Mouse (Mus musculus): ENCODE results near the gene Podxl2.

The Podxl2 gene

DNA sequence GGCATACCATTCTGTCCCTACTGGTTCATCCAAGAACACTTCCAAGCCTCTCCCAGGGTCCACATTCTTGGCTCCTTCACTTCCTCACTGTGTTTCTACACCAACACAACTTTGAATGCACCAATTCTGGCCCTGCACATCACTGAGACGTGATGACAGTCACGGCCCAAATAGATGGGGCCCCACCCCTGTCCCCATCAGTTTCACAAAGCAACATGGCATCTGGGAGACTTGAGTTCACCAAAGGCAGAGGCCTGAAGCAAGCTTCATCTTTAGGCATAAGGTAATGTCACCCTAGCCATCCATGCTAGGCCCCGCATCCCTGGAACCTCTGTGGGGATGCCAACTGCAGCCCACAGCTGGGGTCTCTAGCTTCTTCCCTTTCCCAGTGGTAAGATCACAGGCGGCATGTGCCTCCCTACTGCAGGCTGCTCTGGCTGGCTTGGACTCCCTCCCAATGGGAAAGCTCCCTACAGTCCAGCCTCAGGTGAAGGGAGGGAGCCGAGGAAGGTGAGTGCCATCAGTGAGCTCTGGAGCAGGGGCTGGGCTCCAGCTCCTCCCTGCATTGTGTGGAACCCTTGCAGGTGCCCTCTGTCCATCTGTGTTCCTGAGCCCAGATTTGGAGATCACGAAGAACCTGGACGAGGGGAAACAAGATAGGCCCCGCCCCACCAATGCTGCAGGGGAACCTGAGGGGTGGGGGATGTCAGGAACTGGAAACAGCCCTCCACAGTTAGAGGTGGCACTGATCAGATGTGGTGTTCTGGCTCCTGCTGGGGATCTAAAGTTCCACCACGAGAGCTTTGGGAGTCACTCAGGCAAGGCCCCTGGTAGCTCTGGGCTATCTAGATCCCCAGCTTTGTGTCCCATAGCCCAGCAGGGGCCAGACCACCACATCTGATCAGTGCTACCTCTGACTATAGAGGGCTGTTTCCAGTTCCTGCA is 30.8 kb downstream of the Podxl2 start:
- no peak for DNase-seq (ENCODE audit: low spot score)

DNA sequence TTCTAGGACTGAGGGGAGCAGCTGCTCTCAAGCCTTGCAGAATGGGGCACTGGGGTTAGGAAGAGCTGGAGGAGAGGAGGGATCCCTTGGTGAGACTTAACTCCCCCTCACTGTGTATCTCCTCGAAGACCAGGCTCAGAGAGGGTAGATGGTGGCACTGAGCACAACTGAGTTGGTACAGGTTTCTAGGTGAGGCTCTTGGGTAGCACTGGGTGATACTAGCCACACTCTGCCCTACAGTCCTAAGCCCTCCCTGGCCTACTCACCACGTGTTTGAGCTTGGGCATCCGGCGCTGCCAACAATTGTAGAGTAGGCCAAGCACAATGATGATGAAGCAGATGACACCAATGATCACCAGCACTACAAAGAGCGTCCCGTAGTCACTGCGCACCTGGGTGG is 31.6 kb downstream of the Podxl2 start:
- no peak for DNase-seq (ENCODE audit: low spot score)

DNA sequence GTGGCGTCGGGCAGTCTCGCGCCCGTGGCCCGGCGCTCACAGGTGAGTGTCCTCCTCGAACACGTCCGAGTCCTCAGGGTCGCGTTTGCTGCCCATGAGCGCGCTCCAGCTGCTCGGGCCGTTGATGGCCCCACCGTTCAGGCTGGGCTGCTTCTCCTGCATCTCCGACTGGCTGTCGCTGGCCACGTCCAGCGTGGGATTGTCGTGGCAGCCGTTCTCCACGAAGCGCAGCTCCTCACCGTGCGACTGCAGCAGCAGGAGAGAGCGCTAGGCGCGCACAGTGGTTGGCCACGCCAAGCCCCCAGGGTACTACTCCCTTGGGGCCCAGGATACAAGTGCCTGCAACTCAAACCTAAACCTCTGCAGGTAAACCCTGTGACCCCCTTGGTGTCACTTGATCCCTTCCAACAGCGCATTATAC is 32.1 kb downstream of the Podxl2 start:
- DNase-seq (ENCODE audit: low spot score): peak; percentile 29

DNA sequence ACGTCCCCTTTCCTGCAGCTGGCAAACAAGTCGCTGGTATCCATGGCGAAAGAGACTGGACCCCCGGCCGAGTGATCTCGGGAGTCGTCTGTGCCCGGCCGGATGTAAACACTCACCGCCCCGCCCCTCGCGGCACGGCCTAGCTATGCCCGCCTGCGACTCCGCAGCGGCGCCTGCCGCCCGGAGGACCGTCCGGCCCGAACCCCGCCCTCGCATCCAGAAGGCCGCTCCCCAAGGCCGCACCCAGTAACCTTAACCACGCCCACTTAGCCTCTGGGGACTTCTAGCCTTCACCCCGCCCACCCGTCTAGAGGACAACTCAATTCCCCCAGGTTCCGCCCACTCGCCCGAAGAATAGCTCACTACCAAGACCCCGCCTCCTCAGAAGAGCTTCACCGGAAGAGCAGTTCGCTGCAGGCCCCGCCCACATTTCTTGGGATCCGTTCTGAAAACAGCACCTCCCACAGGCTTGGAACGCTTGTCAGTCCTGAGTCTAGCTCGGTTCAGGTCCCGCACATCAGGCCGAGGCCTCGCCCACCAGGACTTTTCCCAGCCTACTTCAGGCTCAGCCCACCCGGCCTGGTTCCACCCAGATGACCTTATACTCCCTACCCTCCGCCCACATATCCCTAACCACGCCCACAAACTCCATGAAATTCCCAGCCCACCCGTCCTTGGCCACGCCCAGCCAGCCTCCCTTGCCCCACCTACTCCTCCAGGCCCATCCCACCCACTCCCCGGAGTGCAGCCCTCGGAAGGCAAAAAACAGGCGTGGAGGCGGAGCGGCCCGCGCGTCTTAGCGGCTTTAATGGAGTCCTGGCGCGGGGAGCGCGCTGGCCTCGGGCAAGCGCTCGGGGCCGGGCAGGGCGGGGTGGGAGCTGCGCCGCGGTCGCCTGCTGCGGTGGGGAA is 32.8 kb downstream of the Podxl2 start, which contains the start of gene Abtb1:
Gene Abtb1, minus strand, starts transcription at position 204 of the 909 bp plus-strand sequence.
- DNase-seq (ENCODE audit: low spot score): peak; percentile 100

DNA sequence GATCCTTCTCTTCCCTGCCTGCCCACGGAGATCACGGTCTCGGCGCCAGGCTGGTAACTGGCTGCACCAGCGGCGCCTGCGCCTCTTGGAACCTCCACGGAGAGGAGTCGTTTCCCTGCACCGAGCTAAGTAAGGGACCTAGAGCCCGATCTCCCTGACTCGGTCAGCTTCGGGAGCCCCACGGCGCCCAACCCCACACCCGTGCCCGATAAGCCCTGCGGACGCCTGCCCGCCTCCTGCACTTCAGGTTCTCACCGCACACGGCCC is 33.4 kb downstream of the Podxl2 start:
- no peak for DNase-seq (ENCODE audit: low spot score)

DNA sequence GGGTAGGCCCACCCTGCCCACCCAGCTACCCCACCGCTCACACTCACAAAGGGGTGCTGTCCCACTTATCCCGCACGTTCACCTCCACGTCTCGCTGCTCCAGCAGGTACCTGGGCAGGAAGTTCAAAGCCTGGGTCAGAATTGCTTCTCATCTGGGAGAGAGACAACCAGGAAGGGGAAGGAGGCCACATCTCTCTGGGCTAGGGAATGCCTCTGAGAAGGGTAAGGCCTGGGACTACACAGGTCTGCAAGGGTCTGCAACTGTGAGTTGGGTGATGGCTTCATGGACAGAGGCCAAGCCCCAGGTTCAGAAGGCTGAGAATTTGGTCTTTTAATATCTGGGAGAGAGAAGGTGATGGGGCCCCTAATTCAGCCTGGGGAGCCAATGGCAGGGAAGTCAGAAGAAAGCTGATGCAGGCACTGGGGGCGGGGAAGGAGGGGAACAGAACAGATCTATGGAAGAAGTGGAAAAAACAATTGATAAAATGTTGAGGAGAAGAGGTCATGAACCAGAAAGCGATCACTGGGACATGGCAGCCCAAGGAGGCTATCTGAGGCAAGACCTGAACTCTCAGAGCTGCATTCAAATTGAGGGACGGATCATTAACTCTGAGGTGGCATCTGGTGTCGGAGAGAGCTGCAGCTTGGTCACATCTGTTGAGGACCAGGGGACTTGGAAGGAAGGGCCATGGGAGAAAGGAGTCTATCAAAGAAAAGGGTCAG is 33.9 kb downstream of the Podxl2 start:
- DNase-seq (ENCODE audit: low spot score): no peak

DNA sequence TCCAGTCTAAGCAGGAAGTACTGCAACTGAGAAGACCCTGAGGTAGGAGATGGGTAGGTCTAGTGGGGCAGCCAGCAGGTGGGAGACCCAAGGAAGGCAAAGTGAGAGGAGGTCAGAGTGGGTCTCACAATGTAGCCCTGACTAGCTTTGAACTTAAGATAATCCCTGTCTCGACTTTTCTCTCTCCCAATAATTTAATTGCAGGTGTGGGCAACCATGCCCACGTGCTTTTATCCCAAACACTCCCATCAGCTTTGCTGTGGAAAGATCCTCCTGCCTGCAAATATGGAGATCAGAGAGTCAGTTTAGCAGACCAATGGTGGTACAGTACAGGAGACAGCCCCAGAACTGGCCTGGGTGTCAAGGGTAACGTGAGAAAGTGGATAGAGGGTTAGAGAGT is 34.6 kb downstream of the Podxl2 start:
- no peak for DNase-seq (ENCODE audit: low spot score)

DNA sequence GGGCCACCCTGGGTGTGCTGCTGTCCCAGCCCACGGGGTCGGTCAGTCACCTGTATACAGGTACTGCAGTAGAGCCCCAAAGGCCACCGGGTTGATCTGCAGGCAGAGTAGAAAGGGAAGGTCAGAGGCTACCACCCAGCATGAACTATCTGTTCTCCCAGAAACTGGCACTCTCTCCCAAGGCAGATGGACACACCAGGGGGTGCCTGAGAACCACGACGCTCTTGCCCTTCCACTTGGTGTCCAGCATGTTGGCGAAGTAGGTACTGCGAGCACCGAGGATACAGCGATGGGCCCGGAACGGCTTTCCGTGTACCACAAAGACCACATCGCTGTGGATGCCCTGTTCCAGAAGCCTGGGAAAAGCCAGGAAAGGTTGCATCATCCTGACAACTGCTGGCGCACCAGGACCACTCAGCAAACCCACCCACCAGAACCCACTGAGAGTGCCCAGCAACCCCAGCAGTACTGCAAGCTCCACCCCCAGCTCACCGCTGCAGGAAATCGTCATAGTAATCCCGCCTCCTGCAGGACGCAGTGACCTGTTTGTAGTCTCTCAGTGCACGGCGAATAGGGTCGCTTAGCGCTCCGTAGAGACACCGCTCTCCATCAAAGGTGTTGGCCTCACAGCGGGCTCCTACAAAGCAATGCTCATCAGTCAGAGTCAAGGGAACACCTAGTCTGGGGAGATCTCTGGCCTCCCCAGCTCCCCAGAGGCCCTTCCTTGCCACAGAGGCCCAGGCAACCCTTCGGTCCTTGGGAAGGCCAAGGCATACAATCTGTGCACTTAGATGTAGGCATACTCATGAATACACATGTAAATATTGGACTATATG is 35.5 kb downstream of the Podxl2 start:
- no peak for DNase-seq (ENCODE audit: low spot score)

DNA sequence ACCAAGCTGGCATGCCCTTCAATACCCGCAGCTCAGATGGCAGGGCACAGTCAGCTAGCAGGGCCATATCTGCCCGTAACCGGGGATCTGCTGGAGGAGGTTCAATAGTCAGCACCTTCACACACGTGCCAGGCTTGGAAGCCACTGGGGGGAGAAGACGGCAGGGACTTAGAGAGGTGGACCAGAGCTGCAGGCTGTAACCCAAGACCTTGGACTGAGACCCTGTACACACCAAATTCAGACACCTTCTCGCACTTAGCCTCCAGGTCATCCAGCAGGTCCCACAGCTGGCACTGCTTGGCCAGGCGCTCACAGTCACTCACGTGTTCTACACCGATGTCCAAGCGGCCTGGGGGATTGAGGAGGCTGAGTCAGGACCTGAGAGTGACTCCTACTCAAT is 36.2 kb downstream of the Podxl2 start:
- no peak for DNase-seq (ENCODE audit: low spot score)

DNA sequence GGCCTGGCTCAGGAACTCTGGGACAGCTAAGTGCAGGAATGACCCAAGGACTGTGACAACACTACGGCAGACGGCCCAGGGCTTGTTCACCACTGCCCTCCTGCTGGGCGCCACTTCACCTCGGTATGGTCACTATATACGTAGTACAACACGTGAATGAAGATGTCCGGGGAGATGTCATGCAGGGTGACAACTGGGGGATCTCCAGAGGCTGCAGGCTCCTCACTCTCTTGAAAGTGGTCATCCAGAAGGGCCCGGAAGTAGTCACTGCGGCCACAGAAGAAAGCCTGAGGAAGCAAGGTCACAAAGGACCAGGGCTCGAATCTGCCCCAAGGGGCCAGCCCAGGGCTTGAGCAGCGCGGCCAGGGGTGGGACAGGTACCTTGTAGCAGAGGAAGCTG is 36.8 kb downstream of the Podxl2 start:
- no peak for DNase-seq (ENCODE audit: low spot score)

DNA sequence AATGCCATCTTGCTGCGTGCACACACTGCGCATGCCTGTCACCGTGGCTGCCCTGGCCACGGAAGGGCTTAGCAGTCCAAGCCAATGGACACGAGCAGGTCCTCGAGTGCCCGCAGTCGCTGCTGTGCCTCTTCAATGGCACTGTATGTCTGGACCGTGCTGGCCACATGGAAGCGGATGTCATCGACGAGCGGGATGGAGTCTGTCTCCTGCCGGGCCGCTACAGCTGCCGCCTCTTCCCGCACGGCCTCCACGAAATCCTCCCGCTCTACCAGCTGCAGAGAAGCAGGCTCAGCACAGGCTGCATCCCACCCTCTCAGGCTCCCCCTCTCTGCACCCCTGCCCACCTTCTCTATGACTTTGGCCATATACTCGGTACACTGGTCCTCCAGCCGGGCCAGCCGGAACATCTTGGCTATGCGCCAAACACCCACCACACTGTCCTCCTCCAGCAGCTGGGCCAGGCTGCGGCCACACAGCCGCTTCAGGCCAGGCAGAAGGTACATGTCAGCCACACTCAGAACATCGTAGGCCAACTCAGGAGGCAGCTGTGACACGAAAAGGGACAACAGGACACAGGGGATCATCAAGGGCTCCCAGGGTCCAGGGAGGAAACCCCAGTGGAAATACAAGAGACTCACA is 38.5 kb downstream of the Podxl2 start:
- no peak for DNase-seq (ENCODE audit: low spot score)

DNA sequence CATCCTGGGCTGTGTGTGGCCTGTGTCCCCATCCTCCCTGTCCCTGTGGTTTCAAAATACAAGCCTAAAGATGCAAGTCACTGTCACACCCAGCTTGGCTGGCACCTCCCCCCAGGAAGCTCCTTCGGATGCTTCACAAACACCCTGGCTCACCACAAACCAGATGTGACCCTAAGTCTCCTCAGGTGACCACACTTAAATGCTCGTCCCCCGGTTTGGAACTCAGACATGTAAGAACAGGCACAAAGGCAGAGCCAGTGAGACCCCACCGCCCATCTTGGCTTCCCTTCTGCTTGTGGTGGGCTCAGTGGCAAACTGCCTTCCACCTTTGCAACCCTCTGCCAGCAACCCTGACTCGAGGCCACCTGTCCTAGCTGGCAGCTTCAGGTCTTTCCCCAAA is 39.8 kb downstream of the Podxl2 start:
- no peak for DNase-seq (ENCODE audit: low spot score)

DNA sequence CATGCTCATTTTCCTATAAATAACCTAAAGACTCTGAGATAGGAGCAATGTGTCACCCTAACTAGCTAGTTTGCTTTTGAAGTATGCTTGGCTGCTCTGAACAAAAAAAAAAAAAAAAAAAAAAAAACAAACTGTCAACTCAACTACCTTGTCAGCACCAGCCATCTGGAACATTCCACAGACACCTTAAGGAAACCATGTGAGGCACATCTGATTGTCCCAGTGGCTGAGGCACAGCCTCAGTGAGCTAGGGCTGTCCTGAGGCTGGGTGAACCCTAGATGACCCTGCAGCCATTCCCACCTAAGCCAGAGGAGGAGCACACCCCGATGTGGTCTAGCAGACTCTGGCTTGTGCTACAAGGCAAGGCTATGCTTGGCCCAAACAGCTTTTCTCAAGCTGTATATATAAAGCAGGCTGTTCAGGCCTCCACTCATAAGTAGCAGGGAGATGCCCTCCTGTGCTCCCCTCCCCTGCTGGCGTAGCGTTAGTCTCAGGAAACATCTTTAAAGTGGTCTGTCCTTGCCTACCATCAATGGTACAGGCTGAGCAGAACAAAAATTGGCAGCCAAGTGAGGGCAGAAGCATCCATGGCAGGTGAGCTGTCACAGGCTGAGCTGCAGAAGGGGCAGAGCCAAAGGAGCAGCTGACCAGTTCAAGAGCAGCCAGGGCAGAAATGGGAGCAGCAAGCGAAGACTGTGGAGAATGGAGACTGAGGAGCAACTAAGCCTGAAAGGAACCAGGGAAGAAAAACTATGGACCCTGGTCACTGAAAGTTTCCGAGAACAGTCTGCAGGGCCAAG is 41.3 kb downstream of the Podxl2 start:
- DNase-seq (ENCODE audit: low spot score): no peak

DNA sequence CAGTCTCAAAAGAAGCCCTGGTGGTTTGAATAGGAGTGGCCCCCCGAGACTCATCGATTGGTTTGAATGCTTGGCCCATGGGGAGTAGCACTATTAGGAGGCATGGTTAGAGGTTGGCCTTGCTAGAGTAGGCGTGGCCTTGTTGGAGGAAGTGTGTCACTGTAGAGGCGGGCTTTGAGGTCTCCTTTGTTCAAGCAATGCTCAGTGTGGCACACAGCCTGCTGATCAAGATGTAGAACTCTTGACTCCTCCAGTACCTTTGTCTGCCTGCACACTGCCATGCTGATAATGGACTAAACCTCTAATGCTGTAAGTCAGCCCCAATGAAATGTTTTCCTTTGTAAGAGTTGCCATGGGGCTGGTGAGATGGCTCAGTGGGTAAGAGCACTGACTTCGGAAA is 42.2 kb downstream of the Podxl2 start:
- no peak for DNase-seq (ENCODE audit: low spot score)

DNA sequence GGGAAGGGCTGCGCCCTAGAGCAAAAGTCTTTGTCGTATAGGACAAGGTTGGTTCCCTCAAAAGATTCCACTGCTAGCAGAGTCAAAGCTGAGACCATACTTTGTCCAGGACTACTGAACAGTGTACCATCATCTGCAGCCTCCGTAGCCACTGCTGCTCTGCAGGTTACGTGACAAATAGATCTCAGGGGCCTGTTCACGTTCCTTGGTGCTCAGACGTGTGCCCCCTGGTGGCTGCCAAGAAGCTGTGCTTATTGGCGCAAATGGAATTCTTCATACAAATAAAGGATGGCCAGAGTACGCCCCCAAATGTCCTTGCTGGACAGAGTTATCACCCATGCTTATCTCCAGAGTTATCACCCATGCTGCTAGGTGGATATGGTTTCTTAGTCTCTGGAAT is 43.4 kb downstream of the Podxl2 start:
- no peak for DNase-seq (ENCODE audit: low spot score)

DNA sequence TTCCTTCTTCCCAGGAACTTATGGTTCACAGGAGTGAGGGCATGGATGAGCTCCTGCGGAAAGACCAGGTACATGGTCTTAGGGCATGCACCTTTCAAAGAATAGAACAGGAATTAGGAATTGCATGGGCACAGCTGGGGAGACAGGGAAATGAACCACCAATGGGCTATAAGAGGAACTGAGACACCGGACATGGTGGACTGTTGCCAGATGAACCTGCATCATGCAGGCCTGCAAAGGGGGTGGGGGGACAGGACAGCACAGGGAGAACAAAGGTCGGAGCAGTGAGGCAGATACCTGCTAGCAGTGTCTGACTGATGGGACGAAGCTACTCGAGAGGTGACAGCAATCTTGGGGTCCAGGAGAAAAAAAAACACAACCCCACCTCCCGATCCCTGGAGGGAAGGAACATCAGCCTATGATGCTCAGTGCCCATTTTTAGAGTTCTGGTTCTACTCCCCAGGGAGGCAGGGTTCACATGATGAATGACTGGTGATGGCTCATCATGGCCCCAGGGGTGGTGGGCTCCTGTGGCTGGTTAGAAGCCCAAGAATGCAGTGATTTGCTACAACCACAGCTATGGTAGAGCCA is 44.6 kb downstream of the Podxl2 start:
- no peak for DNase-seq (ENCODE audit: low spot score)

DNA sequence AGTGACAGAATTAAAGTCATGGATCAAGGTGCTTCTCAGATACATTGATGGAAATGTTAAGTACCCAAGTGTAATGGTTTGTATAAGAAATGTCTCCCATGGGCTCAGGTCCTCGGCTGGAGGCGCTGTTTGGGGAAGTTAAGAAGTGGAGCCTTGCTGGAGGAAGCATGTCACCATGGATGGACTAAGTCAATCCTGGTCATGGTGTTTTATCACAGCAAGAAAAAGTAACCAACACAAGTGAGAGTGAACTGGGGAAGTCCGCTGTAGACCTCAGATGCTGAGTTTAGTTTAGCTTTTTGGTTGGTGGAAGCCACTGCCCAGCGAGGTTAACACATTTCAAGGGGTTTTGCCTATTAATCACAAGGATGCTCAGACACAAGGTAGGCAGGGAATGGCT is 45.3 kb downstream of the Podxl2 start:
- DNase-seq (ENCODE audit: low spot score): no peak

DNA sequence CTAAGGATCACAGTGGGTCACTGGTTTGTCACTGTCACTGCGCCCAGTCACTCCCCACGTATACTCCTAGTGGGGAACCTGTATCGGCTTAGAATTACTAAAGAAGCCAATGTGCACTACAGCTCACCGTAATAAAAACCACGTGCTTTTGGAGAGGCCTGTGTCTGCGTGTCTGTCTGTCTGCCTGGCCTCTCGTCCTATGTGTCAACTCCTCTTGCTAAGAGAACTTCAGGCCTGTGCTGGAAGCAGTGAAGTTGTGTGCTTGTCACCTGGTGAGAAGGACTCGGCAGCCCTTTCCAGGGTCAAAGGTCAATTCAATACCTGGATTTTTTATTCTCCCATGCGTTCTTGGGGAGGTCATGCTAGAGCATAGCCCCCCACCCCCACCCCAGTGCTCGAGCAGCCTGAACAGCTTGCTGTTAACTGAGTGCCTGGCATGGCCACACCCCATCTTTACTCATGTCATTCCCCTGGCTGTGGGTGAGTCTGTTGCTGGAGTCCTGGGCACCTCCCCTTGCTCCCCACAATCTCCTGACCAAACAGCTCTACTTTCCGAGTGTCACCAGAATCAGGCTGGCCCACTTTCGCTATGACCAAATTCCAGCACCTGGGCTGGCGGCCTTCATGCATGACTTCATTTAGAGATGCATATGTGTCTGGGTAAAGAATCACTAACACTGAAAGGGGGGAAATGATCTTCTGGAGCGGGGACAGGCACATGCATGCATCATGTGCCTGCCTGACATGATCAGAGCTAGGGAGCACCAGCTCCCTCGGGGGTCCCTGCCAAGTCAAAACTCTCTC is 46.4 kb downstream of the Podxl2 start:
- DNase-seq (ENCODE audit: low spot score): no peak
